Mouse (Mus musculus): ENCODE measurements at regions not wholly inside any gene's neighbourhood (a gene's known extent, or its start where the extent isn't known, plus 50 kb on each side); places are given as distances from the start of the nearest gene placed in this dataset.

DNA sequence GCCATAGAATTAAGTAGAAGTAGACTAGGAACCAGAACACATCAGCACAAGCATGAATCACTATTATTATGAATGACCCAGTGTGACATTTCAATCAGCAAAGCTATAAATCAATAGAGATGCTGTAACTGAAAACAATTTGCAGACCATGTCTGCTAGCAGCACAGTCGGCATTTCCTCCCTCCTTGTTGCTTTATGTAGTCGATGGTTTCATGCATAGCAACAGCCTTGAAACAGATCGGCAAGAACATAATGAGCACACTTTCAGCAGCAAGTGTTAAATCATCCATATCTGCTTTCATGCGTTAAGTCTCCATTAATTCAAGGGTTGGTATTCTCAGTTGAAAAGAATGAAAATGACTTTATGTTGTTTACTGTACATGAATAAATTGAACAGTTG lies 3669.2 kb downstream of the 9330182O14Rik start:
- Histone ChIP-seq H3K36me3 (ENCODE audit: control insufficient read depth, insufficient read depth, low read length) (no peaks in the 10 kb centered on the region), H3K4me1 (replicated peaks; ENCODE audit: control insufficient read depth, insufficient read depth) (no peaks in the 10 kb centered on the region), H3K9ac (ENCODE audit: low read length) (no peak overlapping the region), H3K27ac (replicated peaks) (no peak overlapping the region), H3K4me3 (ENCODE audit: low read depth, low read length) (no peak overlapping the region), H3K9me3 (ENCODE audit: control insufficient read depth, low read length) (no peaks in the 10 kb centered on the region), H3K4me2 (replicated peaks; ENCODE audit: low read depth) (no peak overlapping the region), H3K27me3 (ENCODE audit: control insufficient read depth, insufficient read depth, low read length) (no peaks in the 10 kb centered on the region)
- DNase-seq (ENCODE audit: low spot score) (no peak), ATAC-seq (ENCODE audit: low FRiP score, low TSS enrichment) (no peak)
- TF ChIP-seq EP300 (optimal IDR thresholded peaks at IDR 0.05) (no peak), CTCF (IDR thresholded peaks at IDR 0.05; ENCODE audit: low read depth) (no peak)
- WGBS = 38% methylated on average over 4 of the region's 4 CpGs
